Mouse (Mus musculus) lung, postnatal 0 days (tissue): Measurements from ENCODE around the gene Bace2.

Experiments used
- CTCF ChIP-seq: IDR thresholded peaks from 2 replicates; pipeline ENCODE4 v1.5.1; 2016; ENCODE audit warnings: antibody characterized with exemption, mild to moderate bottlenecking
- EP300 ChIP-seq: IDR thresholded peaks from 2 replicates; pipeline ENCODE4 v1.6.1; 2016; ENCODE audit warnings: antibody characterized with exemption, mild to moderate bottlenecking, control low read depth

DNA sequence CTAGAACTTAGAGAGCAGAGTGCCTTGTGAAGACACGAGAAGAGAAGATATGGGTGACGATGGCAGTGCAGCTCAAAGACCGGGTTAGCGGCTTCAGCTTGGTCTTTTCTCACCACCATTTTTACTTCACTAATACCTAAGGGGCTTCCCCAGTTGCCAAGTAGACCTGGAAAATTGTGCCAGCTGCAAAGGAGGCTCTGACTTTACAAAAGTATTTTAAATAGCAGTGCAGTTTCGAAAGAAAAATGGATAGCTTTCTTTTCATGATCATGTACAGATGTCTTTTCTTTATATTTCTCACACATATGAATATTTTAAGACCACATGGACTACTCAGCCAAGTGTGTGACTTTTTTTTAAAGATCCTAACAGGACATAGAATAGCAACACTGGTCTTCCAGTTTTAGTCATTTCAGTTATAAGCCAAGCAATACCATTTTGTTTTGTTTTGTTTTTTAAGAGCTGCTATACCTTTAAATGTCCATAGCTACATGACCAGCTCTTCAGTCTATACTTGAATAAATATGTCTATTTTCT is 49.0 kb downstream of the Bace2 start:
- no peak for TF ChIP-seq CTCF
- no peak for TF ChIP-seq EP300
